Mouse (Mus musculus) lung, adult 2 months (tissue): ENCODE data around the gene Ctso.

Experiments
- CTCF ChIP-seq: fragments of 200-500 bp; IDR thresholded peaks from 2 replicates; pipeline ENCODE4 v1.5.1; 2011; ENCODE audit warnings: mild to moderate bottlenecking, low read length, control low read depth; ENCODE audit not compliant: insufficient read depth
- POLR2A ChIP-seq: fragments of 200-500 bp; IDR thresholded peaks from 2 replicates; pipeline ENCODE4 v1.6.1; 2011; ENCODE audit warnings: low read depth, mild to moderate bottlenecking, control low read depth, low read length, borderline replicate concordance; ENCODE audit errors: extremely low read depth

DNA sequence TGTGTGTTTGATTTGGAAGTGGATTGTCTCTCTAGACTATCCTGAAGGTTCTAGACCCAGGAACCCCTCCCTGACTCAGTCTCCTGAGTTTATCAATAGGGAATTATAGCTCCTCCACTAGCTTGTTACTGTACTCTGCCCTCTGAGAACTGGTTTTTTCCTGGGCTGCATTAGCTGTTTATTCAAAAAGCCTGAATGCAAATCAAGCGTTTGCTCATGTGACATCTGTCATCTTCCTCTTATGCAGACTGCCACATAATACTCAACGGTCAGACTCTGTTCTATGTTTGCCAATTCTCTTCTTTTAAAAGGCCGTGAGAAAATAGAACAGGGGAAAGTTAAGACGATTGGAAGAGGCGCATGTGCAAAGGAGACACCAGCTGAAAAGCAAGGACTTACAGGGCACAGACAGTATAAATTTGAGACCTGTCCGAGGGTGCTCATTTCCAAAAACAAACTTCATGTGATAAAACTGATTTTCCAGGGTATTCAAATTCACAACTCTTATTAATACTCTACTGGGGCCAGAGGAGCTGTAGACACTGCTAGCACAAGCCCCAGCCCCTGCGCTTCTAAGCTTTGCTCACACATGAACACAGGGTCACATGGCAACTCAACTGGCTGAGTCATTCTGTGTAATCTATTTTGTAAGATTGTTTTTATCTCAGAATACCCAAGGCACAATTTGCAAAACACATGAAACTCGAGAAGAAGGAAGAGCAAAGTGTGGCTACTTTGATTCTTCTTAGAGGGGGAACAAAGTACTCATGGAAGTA, 50.9 kb downstream of the Ctso start:
- TF ChIP-seq POLR2A = no peak
- TF ChIP-seq CTCF = no peak
